Mouse (Mus musculus) hindbrain, embryonic 11.5 days (tissue): ENCODE data around the gene Ppp1r10. TPM values are rescaled to one million over a fixed set of nuclear protein-coding genes. Genes with fewer than 3 reads are reported as not detected.

Source experiments
- ATAC-seq: fragments of 200-750 bp; cut with Nextera tagmentation; 2 replicates; pipeline ENCODE4 v1.8.0; 2017; ENCODE audit warnings: mild to moderate bottlenecking, moderate TSS enrichment, moderate library complexity; ENCODE audit not compliant: low FRiP score
- DNase-seq: peaks from one replicate; pipeline ENCODE4 v3.0.0-alpha.2; 2015; ENCODE audit warnings: low spot score
- H3K27ac ChIP-seq: fragments of 300-500 bp; sonication (generic); 2 replicates; pipeline ENCODE4 v1.5.1; 2014; ENCODE audit warnings: mild to moderate bottlenecking, low read depth, low read length
- H3K27me3 ChIP-seq: fragments of 300-500 bp; sonication (generic); 2 replicates; pipeline ENCODE4 v1.6.1; 2014; ENCODE audit warnings: mild to moderate bottlenecking, low read length, moderate library complexity, mixed read lengths; ENCODE audit not compliant: control insufficient read depth, insufficient read depth
- H3K36me3 ChIP-seq: fragments of 300-500 bp; sonication (generic); 2 replicates; pipeline ENCODE4 v1.6.1; 2014; ENCODE audit warnings: mild to moderate bottlenecking, low read length, moderate library complexity, mixed read lengths; ENCODE audit not compliant: control insufficient read depth, insufficient read depth
- H3K4me1 ChIP-seq: fragments of 300-500 bp; sonication (generic); replicated peaks from 2 replicates; pipeline ENCODE4 v1.6.1; 2014; ENCODE audit warnings: low read length, mixed read lengths; ENCODE audit not compliant: control insufficient read depth, insufficient read depth
- H3K4me2 ChIP-seq: fragments of 300-500 bp; sonication (generic); replicated peaks from 2 replicates; pipeline ENCODE4 v1.6.1; 2014; ENCODE audit warnings: mild to moderate bottlenecking, low read depth, low read length
- H3K4me3 ChIP-seq: fragments of 300-500 bp; sonication (generic); 2 replicates; pipeline ENCODE4 v1.5.1; 2014; ENCODE audit warnings: low read depth, low read length
- H3K9ac ChIP-seq: fragments of 300-500 bp; sonication (generic); 2 replicates; pipeline ENCODE4 v1.6.1; 2014; ENCODE audit warnings: low read depth, low read length
- H3K9me3 ChIP-seq: fragments of 300-500 bp; sonication (generic); 2 replicates; pipeline ENCODE4 v1.6.1; 2016; ENCODE audit warnings: low read length; ENCODE audit not compliant: control insufficient read depth
- WGBS: fragments of 180-500 bp; shearing (Covaris S2); extraction: QIAGEN DNeasy Blood & Tissue Kit; methylation state at CpG from one replicate; pipeline ENCODE4 v1.1.7; 2014; 5-methylcytosine and 5-hydroxymethylcytosine counted together
- polyA plus RNA-seq: library from polyadenylated mRNA; unstranded; fragments of >200 nt; fragmentation: Nextera tagmentation; extraction: Ambion mirVana; gene quantifications from 2 replicates; pipeline ENCODE4 v1.2.1, GENCODE M21; 2014

The Ppp1r10 gene
- polyA plus RNA-seq, 1 experiment from 2014 or later, result 49.8 TPM

DNA sequence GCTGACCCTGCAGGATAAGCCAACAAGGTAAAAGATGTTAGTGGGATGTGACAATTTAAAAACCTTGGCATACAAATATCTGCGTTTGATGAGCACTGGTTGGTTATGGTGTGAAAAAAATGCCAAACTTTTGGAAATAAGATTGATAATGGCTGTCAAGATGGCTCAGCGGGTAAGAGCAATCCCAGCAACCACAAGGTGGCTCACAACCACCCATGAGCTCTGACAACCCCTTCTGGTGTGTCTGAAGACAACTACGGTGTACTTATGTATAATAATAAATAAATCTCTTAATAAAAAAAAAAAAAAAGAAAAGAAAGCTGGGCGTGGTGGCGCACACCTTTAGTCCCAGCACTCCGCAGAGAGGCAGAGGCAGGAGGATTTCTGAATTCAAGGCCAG, 1.3 kb upstream of the Ppp1r10 start:
- ATAC-seq (no peak), DNase-seq (no peak)
- Histone ChIP-seq H3K9ac (no peak overlapping the region), H3K36me3 (no peaks in the 10 kb centered on the region), H3K4me3 (no peak overlapping the region; the same call in 1 of the 2 replicates), H3K9me3 (no peaks in the 10 kb centered on the region), H3K4me1 (peaks cover 3% of the 10 kb centered on the region; the same call in 1 of the 2 replicates), H3K27me3 (no peaks in the 10 kb centered on the region), H3K27ac (no peak overlapping the region), H3K4me2 (0 out of 2 replicates have a peak overlapping the region, but pooled peaks have one; percentile 64)
- 82% methylated on average over 6 of the region's 6 CpGs for WGBS

DNA sequence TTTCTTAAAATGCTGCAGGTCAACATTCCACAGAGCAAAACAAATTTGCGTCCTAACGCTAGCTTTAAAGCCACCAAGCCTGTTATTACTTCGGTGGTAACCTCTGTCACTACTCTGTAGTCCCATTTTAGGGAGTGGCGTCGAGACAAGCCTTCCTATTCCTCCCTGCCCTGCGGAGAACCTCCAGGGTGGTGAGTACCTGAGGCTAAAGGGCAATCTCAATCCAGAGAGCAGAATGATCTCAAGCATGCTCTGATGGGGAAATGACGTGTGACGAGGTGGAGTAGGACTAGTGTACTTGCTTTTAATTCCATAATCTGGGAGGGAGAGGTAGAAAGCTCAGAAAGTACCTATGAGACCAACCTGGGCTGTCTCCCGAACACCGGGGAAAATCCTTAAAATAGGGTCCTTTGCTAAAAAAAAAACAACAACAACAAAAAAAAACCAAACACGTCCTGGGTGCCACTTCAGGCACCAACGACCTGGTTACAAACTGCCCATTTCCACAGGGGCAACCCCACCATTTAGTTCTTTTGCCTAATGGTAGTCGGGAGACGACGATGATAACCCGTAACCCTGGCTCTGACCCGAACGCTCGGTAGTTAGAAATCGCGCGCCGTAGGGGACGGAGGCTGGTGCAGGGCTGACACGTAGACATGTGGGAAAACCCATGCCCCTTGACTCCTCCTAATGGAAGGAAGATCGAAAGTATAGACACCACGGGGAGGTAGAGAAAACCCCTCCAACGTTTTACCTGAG, 517 bp upstream of the Ppp1r10 start:
- H3K4me3 ChIP-seq, result peak overlapping the region; percentile 67
- no peak overlapping the region for H3K27ac ChIP-seq
- H3K27me3 ChIP-seq, result no peaks in the 10 kb centered on the region
- ATAC-seq, result no peak
- H3K36me3 ChIP-seq, result no peaks in the 10 kb centered on the region
- H3K4me1 ChIP-seq, result peaks cover 4% of the 10 kb centered on the region; the same call in 1 of the 2 replicates
- peak overlapping the region; percentile 61 for H3K9ac ChIP-seq
- peak overlapping the region; percentile 64 for H3K4me2 ChIP-seq
- WGBS, result 4% methylated on average over 28 of the region's 28 CpGs
- no peaks in the 10 kb centered on the region for H3K9me3 ChIP-seq
- no peak for DNase-seq

DNA sequence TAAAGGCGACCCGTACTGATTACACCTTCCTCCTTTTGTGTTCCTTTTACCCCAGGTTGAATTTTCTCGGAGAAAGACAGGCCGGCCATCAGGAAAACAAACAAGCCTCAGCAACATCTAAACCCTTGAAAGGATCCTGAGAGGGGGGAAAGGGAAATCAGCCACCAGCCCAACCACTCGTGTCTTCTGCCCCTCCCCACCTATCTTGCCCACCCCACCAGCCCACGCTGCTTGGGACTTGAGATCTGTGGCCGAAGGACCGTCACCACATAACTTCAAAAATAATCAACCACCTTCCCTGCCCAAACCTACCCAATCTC, 869 bp downstream of the Ppp1r10 start:
- Histone ChIP-seq H3K4me1 (peaks cover 4% of the 10 kb centered on the region), H3K27me3 (no peaks in the 10 kb centered on the region), H3K36me3 (no peaks in the 10 kb centered on the region), H3K4me2 (peak overlapping the region; percentile 92), H3K9ac (peak overlapping the region; percentile 91), H3K27ac (peak overlapping the region; percentile 94), H3K9me3 (no peaks in the 10 kb centered on the region), H3K4me3 (peak overlapping the region; percentile 67)
- no peak for DNase-seq
- no peak for ATAC-seq
- 0% methylated on average over 8 of the region's 8 CpGs for WGBS

DNA sequence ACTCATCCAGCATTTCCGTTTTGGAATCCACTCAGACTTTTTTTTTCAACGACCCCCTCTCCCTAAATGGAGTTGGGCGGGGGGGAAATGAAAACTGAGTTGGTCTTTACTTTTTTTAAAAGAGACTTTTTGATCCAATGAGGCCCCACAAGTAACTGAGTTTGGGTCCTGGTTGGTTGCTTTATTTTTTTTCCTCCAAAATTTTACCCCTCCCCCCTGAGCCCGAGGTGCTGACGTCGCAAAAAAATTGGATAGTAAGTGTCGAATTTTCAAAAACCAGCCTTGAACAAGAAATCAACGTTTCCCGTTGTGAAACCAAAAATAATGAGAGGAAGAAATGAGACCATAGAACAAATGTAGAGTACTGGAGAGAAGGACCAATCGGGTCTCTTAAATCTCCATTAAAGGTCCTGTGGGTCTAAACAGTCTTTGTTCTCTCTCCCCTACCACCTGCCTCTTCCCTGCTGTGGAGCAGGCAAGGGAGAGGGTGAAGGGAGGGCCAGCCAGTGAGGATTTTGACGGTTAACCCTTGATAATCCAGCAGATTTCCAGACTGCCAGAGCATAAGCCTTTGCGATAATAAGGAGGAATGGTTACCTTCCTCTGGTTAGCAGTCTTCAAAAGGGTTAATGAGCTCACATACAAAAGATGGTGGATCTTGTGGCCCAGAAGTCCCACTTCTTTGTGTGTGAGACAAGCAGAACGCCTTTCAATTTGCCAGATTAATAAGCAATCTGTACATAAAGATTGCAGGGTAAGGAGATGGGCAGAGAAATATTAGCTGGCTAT, 1.4 kb downstream of the Ppp1r10 start:
- DNase-seq (peak; percentile 83), ATAC-seq (no peak)
- Histone ChIP-seq H3K27me3 (no peaks in the 10 kb centered on the region), H3K9ac (peak overlapping the region; percentile 91), H3K4me1 (peaks cover 4% of the 10 kb centered on the region), H3K27ac (peak overlapping the region; percentile 94), H3K4me3 (peak overlapping the region; percentile 67), H3K9me3 (no peaks in the 10 kb centered on the region), H3K4me2 (peak overlapping the region; percentile 92), H3K36me3 (no peaks in the 10 kb centered on the region)
- under 1% methylated on average over 13 of the region's 13 CpGs for WGBS

DNA sequence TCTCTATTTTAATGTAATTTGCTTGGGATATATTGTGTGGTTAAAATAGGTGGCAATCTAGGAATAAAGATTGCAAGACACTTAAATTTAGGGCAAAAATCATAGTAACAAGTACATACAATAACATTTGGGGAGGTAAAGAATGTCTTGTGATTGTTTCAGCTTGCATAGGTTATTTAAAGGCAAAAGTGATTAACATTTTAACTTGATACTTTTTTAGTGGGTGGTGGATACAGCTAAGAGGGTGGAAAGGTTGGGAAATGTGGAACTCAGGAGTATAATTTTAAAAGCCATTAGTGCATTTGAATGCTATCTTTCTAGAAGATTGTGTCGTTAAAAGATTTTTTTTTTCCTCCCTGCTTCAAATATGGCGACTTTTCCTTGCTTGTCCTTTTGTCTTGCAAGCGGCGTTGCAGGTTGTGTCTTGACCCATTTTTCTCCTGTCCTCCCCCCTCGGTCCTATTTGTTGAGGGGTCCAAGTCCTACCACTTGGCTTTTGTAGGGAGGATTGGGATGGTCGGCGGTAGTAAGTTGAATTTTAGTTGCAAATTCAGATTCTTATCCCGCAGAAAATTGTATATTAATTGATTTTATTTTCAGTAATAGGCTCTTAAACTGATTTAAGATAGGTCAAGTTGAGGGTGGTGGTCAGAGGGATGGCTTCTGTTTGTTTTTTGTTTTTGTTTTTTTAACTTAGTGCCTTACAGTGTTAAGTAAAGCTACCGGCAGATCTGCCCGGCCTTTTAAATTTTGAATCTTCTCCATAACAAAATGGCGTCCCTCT, 2.2 kb downstream of the Ppp1r10 start:
- no peaks in the 10 kb centered on the region for H3K36me3 ChIP-seq
- whole genome bisulfite sequencing, result 0% methylated on average over 11 of the region's 11 CpGs

DNA sequence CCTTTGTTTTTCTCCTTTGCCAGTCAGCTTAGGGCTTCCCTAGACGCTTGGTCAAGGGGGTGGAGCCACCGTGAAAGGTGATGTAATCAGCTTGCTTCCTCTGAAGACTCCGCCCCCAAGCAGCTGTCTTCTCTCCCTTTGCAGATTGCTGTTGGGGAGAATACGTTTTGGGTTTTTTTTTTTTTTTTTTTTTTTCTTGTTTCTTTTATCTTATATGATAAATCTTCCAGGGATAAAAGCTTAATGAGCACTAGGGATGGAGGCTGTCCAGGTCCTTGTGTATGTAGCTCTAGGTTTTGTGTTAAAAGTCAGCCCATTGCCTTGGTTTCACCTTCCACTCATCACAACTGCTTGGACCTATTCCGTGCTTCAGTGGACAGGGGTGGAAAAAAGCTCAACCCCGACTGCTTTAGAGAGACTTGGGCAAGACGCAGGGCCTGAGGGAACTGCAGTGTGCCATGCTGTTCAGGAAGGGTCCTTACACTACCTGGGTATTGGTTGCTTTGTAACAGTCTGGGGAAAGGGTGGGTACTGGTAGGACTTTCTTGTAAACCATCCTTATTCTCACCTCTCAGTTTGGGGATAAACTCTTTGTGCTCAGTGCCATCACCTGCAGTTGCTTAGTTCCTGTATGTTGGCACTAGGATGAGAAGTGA, 3.0 kb downstream of the Ppp1r10 start:
- Histone ChIP-seq H3K9ac (peak overlapping the region; percentile 91), H3K4me3 (peak overlapping the region; percentile 67), H3K4me2 (peak overlapping the region; percentile 92), H3K4me1 (peaks cover 4% of the 10 kb centered on the region), H3K9me3 (no peaks in the 10 kb centered on the region), H3K27me3 (no peaks in the 10 kb centered on the region), H3K36me3 (no peaks in the 10 kb centered on the region), H3K27ac (peak overlapping the region; percentile 94)
- DNase-seq, result peak; percentile 96
- 11% methylated on average over 7 of the region's 7 CpGs for WGBS
- ATAC-seq, result peak; percentile 50

More for the DNA sequence above, 2.2 kb downstream of the Ppp1r10 start:
- peak; percentile 76 for DNase-seq
- H3K27ac ChIP-seq, result peak overlapping the region; percentile 94
- no peak for ATAC-seq
- peaks cover 4% of the 10 kb centered on the region for H3K4me1 ChIP-seq
- peak overlapping the region; percentile 92 for H3K4me2 ChIP-seq
- H3K9me3 ChIP-seq, result no peaks in the 10 kb centered on the region
- H3K9ac ChIP-seq, result peak overlapping the region; percentile 91
- no peaks in the 10 kb centered on the region for H3K27me3 ChIP-seq
- peak overlapping the region; percentile 67 for H3K4me3 ChIP-seq

DNA sequence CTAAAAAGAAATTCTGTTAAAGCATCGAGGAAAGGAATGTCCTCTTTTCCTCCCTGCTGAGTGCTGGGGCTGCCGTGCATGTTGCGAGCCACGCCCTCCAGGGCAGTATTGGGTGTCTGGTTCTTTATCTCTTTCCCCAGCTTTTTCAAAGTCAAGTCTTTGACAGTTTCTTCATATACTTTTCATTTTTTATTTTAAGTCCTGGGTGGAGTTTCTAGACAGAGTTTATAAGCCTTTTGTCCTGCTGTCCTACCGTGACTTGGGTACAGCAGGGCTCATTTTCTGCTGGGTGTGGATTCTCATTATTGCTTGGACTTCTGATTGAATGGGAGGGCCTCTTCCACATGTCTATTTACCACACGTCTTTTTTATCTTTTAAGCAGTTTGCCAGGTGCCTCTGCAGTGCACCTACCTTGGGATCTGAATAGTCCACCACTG, 3.6 kb downstream of the Ppp1r10 start:
- H3K27ac ChIP-seq, result peak overlapping the region; percentile 94
- peak overlapping the region; percentile 55; the same call in 1 of the 2 replicates for H3K4me2 ChIP-seq
- 0 out of 2 replicates have a peak, but pooled peaks cover under 1% of the 10 kb centered on the region for H3K36me3 ChIP-seq
- no peak for ATAC-seq
- H3K27me3 ChIP-seq, result no peaks in the 10 kb centered on the region
- H3K4me1 ChIP-seq, result peaks cover 4% of the 10 kb centered on the region
- 59% methylated on average over 6 of the region's 6 CpGs for WGBS
- no peaks in the 10 kb centered on the region for H3K9me3 ChIP-seq
- peak overlapping the region; percentile 67; the same call in 1 of the 2 replicates for H3K4me3 ChIP-seq
- H3K9ac ChIP-seq, result peak overlapping the region; percentile 76
- DNase-seq, result peak; percentile 26

DNA sequence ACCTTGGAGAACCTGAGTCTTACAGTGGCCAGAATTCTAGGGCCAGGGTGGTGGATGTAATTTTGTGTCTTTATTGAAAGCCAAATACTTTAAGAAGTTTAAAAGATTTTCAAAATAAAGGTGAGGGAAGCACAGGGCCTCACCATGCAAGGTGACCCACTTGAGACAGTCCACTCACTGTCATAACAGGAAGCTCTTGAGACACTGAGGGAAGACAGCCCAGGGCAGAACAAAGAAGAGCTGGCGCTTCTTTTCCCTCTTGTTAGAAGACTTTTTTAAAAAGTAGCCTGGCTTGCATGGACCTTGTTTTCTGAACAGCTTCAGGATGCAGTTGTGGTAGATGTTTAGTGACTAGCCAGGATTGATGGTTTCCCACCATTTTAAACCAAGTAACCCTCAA, 4.2 kb downstream of the Ppp1r10 start:
- Histone ChIP-seq H3K9ac (no peak overlapping the region; the same call in 1 of the 2 replicates), H3K27ac (peak overlapping the region; percentile 94), H3K36me3 (0 out of 2 replicates have a peak, but pooled peaks cover 4% of the 10 kb centered on the region), H3K4me2 (peak overlapping the region; percentile 55; the same call in 1 of the 2 replicates), H3K9me3 (no peaks in the 10 kb centered on the region), H3K27me3 (no peaks in the 10 kb centered on the region), H3K4me3 (no peak overlapping the region), H3K4me1 (peaks cover 4% of the 10 kb centered on the region)
- DNase-seq (no peak), ATAC-seq (no peak)
- WGBS, result 89% methylated on average over 1 of the region's 1 CpGs
